Mouse (Mus musculus) heart, postnatal 25 days (tissue): ENCODE measurements around the gene Vmn1r169. TPM values are rescaled to one million over a fixed set of nuclear protein-coding genes. Genes with fewer than 3 reads are reported as not detected.
"Not testable (repeated sequence)": the region's sequence is repeated elsewhere in the genome, so short reads cannot be mapped to it uniquely, and the experiment has no call there.

Source experiments
- DNase-seq: peaks from one replicate; pipeline ENCODE4 v3.0.0; 2022; ENCODE audit warnings: low spot score
- intact Hi-C: fragments of 180-260 bp; cut with DNase I; formaldehyde crosslinking; loops from one replicate; pipeline ENCODE4 v1.15.1; 2025
- total RNA-seq, 2 experiments: library from RNA; stranded (reverse); gene quantifications; 2 replicates each; pipeline ENCODE4 v1.2.3; 2021

Gene Vmn1r169
- not detected for total RNA-seq

GRCm38 (mm10) chr7:23575226-23575625, at the start of gene Vmn1r169:
Gene Vmn1r169, plus strand, starts transcription at chr7:23575526.
- intact Hi-C loops, DNase-seq: not testable (repeated sequence)

GRCm38 (mm10) chr7:23539432-23539831, 35.9 kb upstream of the Vmn1r169 start, which contains the start of gene Vmn1r168:
Gene Vmn1r168, plus strand, starts transcription at chr7:23539732.
- DNase-seq, intact Hi-C loops: not testable (repeated sequence)

- DNase-seq, intact Hi-C loops: not testable (repeated sequence)
These were observed 30.5 kb downstream of the Vmn1r169 start, which contains the start of gene Vmn1r170 for GRCm38 (mm10) chr7:23605875-23606274. Gene Vmn1r170, plus strand, starts transcription at chr7:23606175.

Other genes starting within 250 kb of the Vmn1r169 start
- gene Nlrp5, start 189.6 kb upstream of the Vmn1r169 start, total RNA-seq, result under 1 TPM in 1 of 2 experiments, not detected in 1; 0.13 TPM
- gene Vmn1r167, start 68.3 kb upstream of the Vmn1r169 start, total RNA-seq, result not detected
- not detected for gene Vmn1r168, start 35.8 kb upstream of the Vmn1r169 start, total RNA-seq
- not detected for gene Vmn1r170, start 30.6 kb downstream of the Vmn1r169 start, total RNA-seq
- not detected for gene Vmn1r171, start 55.2 kb downstream of the Vmn1r169 start, total RNA-seq
- not detected for gene Vmn1r172, start 82.8 kb downstream of the Vmn1r169 start, total RNA-seq
- not detected for gene Vmn1r173, start 125.2 kb downstream of the Vmn1r169 start, total RNA-seq
- gene Vmn1r174, start 176.7 kb downstream of the Vmn1r169 start, total RNA-seq, result not detected
- gene Vmn1r175, start 235.1 kb downstream of the Vmn1r169 start, total RNA-seq, result not detected